Mouse (Mus musculus): ENCODE data around the gene Ifi35.
"Not testable (repeated sequence)": the region's sequence is repeated elsewhere in the genome, so short reads cannot be mapped to it uniquely, and the experiment has no call there.

The Ifi35 gene

GRCm38 (mm10) chr11:101467477-101468262 lies 19.5 kb downstream of the Ifi35 start:
- DNase-seq (ENCODE audit: extremely low spot score, low spot score): peak; percentile 80

DNA sequence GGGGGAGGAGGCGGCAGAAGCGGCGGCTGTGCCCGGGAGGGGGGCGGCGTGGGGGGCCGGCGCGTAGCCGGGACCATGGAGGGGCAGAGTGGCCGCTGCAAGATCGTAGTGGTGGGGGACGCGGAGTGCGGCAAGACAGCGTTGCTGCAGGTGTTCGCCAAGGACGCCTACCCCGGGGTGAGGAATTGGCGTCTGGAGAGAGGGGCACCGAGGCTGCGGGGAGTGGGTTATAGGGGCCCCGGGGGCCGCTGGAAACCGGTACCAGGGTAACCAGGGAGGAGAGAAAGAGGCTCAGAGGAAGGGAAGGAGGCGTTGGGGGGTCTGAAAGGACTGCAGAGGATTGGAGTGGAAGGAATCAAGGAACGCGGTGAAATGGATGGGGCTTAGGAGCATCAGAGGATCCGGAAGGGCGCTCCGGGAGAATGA lies 20.1 kb downstream of the Ifi35 start:
- DNase-seq (ENCODE audit: extremely low spot score, low spot score): peak; percentile 76

DNA sequence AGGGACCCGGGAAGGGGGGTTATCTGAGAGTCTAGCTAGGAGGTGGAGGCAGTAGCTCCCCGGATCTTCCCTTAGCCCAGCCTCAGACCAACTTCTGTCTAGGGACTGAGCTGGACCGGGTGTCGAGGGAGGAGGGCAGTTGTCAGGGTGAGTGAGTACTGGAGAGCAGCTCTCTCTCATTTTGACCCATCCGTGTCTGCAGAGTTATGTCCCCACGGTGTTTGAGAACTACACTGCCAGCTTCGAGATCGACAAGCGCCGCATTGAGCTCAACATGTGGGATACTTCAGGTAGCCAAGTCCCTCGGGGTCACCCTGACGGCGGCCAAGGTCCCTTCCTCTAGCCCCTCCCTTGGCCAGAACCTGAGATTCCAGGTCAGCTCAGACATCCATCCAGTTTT lies 20.5 kb downstream of the Ifi35 start:
- peak; percentile 52 for DNase-seq (ENCODE audit: extremely low spot score, low spot score)

GRCm38 (mm10) chr11:101469155-101469554 lies 20.9 kb downstream of the Ifi35 start:
- no peak for DNase-seq (ENCODE audit: extremely low spot score, low spot score)

DNA sequence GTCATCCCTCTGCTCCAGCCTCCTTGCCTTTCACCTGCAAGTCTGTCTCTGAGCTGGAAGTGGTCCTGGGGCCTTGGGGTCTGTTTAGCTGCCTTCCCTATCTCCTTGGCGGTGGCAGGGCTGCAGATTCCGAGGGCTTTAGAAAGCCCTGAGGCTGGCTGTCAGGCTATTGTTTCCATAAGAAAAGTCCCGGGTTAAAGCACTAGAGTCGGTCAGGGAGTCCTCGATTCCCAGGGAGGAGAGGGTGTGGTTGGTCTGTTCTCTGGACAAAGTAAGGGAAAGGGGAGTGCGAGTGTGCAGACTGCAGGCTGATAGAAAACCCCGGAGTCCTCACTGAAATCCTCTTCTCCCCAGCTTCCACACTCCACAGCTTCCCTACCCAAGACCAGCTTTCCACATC lies 22.0 kb downstream of the Ifi35 start:
- DNase-seq (ENCODE audit: extremely low spot score, low spot score): no peak

- no peak for DNase-seq (ENCODE audit: extremely low spot score, low spot score)
Measured at GRCm38 (mm10) chr11:101471926-101472325, 23.7 kb downstream of the Ifi35 start.

GRCm38 (mm10) chr11:101472336-101472735 lies 24.1 kb downstream of the Ifi35 start:
- DNase-seq (ENCODE audit: extremely low spot score, low spot score): no peak

DNA sequence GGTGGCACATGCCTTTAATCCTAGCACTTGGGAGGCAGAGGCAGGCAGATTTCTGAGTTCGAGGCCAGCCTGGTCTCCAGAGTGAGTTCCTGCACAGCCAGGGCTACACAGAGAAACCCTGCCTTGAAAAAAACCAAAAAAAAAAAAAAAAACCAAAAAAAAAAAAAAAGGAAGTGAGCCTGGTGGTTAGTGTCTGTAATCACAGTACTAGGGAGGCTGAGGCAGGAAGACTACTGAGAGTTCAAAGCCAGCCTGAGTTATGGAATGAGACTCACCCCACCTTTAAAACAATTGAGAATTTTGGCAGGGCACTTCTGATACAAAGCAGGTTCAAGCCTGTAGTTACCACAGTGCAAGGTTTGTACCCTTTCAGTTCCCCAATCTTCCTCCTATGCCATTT lies 25.5 kb downstream of the Ifi35 start:
- not testable (repeated sequence) for DNase-seq (ENCODE audit: extremely low spot score, low spot score)

- DNase-seq (ENCODE audit: extremely low spot score, low spot score): no peak
Measured at GRCm38 (mm10) chr11:101474298-101474697, 26.1 kb downstream of the Ifi35 start.

DNA sequence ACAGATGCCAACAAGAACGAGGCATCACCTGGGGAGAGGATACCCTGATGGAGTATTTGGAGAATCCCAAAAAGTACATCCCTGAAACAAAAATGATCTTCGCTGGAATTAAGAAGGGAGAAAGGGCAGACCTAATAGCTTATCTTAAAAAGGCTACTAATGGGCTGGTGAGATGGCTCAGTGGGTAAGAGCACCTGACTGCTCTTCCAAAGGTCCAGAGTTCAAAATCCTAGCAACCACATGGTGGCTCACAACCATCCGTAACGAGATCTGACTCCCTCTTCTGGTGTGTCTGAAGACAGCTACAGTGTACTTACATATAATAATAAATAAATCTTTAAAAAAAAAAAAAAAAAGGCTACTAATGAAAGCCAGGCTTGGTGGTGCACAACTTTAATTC lies 28.2 kb downstream of the Ifi35 start:
- DNase-seq (ENCODE audit: extremely low spot score, low spot score): not testable (repeated sequence)

DNA sequence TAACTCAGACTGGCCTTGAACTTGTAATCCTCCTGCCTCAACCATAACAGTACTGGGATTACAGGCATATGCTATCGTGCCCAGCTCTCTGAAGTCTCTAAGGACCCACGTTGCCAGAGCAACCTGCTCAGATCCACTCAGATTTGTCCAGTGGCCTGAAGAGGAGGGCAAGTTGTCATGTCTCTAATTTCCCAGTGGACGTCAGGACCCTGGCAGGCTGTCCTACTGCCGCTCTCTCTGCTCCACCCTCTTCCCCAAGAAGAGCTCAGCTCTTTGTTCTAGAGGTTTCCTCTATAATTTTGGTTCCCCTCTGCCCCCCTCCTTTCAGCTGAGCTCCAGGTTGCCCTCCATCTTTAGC lies 29.0 kb downstream of the Ifi35 start:
- no peak for DNase-seq (ENCODE audit: extremely low spot score, low spot score)

GRCm38 (mm10) chr11:101477552-101478211 lies 29.5 kb downstream of the Ifi35 start:
- DNase-seq (ENCODE audit: extremely low spot score, low spot score): peak; percentile 30

DNA sequence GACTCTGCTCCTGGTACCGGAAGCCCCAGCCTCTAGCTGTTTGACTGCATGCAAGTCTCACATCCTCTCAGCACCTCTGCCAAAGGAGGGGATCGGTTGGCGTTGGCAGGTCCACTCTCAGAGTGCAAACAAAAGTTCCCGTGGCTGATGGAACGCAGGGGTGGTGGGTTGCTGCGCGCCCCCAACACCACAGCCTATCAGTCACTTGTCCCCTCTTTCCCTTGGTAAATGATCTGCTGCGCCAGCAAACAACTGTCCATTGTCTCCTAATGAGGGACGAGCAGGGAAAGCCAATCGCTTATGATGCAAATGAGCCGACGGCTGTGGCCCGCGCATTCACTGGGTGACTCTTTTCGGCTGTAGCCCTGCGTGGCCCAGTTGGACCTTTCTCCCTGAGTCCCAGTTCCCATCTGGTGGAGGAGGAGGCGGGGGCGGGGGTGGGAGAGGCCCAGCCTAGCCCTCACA lies 31.0 kb downstream of the Ifi35 start:
- peak; percentile 70 for DNase-seq (ENCODE audit: extremely low spot score, low spot score)

- no peak for DNase-seq (ENCODE audit: extremely low spot score, low spot score)
Measured at GRCm38 (mm10) chr11:101480912-101481311, 32.7 kb downstream of the Ifi35 start.

GRCm38 (mm10) chr11:101483804-101484203 lies 35.6 kb downstream of the Ifi35 start:
- no peak for DNase-seq (ENCODE audit: extremely low spot score, low spot score)

GRCm38 (mm10) chr11:101484245-101484644 lies 36.0 kb downstream of the Ifi35 start:
- no peak for DNase-seq (ENCODE audit: extremely low spot score, low spot score)

GRCm38 (mm10) chr11:101484814-101485213 lies 36.6 kb downstream of the Ifi35 start:
- no peak for DNase-seq (ENCODE audit: extremely low spot score, low spot score)

DNA sequence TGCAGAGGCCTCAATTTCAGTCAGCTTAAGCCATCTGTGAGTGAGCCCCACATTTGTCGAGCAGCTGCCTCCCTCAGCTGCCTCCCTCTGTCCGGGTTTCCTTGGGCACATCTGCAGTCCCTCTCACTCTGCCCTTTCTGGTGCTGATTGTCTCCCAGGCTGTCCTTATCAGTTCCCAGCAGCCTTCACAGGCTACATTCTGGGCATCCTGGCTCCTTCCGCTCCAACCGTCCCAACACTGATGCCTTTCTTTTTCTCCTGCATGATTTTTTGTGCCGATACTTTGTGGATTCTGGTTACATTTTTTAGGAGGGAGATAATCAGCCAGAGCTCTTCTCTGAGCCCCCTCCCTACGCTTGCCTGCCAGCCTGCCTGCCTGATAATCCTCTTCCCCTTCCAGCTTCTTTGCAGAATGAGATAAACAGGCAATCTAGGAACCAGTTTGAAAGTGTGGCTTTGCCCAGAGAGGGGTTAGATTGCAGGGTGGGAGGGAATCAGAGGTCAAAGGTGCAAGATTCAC lies 37.4 kb downstream of the Ifi35 start:
- no peak for DNase-seq (ENCODE audit: extremely low spot score, low spot score)

DNA sequence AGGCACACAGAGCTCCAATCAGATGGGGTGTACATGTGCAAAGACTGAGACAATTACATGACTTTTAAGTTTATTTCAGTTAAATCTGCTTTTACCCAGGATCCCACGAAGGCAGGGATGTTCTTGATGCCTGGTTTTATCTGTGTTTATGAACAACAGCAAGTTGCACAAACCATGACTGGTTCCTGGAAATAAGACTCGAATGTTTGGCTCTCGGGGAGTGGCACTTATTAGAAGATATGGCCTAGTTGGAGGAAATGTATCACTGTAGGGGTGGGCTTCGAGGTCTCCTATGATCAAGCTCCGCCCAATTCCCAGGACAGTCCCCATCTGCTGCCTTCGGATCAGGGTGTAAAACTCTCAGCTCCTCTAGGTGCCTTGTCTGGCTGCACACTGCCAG lies 37.9 kb downstream of the Ifi35 start:
- no peak for DNase-seq (ENCODE audit: extremely low spot score, low spot score)

DNA sequence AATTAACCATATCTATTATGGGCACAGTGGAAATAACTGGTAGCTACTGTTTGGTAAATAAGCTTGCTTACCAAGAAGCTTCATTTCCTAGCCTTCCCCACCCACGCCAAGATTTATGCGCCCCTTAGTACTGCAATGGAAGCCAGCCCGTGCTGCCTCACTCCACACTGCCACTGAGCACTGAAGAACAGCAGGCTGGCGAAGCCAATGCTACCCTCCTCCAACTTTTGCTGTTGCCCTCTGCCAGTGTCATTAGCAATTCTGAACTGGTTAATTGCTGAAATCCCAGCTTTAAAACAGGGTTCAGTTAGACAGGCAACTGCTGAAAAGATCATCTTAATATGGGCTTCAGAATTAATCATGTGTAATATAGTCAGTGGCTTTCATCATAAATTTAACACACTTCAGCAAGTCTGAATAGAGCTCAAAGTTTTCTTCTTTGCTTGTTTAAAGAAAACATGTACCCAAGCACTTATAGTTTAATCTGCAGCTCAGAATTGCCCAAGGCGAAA lies 58.1 kb downstream of the Ifi35 start:
- no peak for DNase-seq (ENCODE audit: extremely low spot score, low spot score)

DNA sequence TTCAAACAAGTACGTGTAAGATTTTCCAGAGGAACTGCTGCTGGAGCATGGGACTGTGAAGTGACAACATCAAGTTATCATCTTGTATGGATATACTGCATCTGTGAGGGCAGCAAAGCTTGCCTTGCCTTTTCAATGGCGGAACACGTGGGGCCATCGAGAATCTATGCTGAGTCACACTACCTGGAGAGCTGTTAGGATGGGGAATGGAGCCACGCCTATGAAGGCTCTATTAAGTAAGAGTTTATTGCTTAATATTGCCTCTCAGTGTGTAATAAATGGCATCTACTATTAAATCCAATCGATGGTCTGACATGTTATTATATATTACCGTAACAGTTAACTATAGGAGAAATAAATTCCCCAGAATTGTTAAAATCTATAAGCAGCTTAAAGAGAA lies 58.9 kb downstream of the Ifi35 start:
- DNase-seq (ENCODE audit: extremely low spot score, low spot score): no peak

Measured in neural tube, embryonic 10.5 days (tissue).